Mouse (Mus musculus): ENCODE data around the gene Slc5a2.

Slc5a2 gene

DNA sequence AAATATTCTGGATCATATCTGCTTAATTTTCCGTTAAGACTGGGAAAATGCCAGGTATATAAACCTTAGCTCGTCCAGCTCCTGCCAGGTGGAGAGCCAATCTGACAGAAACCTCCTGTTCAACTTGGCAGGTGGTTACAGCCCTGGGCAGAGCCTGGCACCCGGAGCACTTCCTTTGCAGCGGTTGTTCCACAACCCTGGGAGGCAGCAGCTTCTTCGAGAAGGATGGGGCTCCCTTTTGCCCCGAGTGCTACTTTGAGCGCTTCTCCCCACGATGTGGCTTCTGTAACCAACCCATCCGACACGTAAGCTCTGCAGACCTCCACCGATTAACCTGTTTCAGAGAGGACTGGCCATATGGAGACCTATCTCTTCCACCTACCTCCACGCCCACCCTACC, 13.5 kb upstream of the Slc5a2 start:
- DNase-seq = peak in 1 of 2 experiments; percentile 7

GRCm38 (mm10) chr7:128252609-128253008, 12.8 kb upstream of the Slc5a2 start:
- DNase-seq = peak; percentile 60 to 67

DNA sequence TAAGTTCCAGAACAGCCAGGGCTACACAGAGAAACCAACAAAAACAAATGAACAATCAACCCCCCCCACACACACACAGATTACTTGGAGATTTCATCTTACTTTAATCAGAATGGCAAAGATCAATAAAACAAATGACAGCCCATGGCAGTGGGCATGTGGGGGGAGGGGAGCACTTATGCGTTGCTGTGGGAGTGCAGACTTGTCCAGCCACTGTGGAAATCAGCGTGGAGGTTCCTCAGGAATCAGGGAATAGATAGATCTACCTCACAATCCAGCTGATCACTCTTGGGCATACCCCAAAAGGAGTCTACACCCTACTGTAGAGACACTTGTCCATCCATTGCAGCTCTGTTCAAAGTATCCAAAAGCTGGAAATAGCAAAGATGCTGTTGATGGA, 10.5 kb upstream of the Slc5a2 start:
- DNase-seq = no peak

DNA sequence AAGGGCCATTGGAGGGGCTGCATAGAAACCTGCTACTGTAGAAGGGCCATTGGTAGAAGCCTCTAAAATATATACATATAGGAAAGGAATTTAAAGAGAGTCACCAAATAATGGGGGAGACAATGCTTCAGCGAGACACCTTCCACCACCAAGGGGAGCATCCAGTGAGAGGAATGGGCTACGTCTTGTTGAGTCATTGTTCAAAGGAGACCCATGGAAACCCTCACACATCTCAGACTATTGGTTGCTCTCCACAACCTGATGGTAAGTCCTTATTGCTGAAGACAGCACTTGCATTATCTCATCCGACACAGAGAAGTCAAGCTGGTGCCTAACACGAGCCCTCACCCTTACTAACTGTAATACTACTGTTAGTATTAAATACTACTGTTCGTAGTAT, 9.7 kb upstream of the Slc5a2 start:
- no peak for DNase-seq

- peak; percentile 45 to 49 for DNase-seq
These were observed 8.6 kb upstream of the Slc5a2 start for GRCm38 (mm10) chr7:128256783-128257334.

DNA sequence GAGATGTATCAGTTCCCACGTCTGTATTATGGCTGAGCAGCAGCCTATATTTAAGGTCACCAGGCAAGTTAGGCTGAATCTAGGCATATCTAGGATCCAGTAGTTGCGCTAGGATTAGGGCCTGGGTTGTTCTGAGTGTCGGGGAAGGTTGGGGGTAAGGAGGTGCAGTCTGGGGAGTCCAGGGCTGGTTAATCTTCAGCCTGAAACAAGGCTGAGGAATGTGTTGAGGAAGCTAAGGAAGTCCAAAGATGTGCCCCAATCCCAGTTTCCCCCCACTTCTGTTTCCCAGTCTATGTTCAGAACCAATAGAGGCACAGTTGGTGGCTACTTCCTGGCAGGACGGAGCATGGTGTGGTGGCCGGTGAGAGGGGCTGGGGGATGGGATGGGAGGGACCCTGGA, 599 bp downstream of the Slc5a2 start:
- no peak for DNase-seq

DNA sequence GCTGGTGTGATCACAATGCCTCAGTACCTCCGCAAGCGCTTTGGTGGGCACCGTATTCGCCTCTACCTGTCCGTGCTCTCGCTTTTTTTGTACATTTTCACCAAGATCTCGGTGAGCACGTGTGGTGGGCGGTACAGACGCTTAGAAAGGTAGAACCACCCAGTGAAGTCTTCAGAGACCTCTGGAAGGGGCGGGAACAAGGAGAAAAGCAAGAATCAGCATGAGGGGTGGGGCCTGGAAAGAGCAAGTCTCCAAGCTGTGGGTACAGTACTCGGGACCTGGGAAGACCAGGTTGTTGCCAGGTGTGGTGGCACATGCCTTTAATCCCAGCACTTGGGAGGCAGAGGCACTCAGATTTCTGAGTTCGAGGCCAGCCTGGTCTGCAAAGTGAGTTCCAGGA, 1.9 kb downstream of the Slc5a2 start:
- no peak for DNase-seq

GRCm38 (mm10) chr7:128267813-128268212, 2.4 kb downstream of the Slc5a2 start:
- DNase-seq = no peak

GRCm38 (mm10) chr7:128270431-128270850, 5.0 kb downstream of the Slc5a2 start:
- no peak for DNase-seq

DNA sequence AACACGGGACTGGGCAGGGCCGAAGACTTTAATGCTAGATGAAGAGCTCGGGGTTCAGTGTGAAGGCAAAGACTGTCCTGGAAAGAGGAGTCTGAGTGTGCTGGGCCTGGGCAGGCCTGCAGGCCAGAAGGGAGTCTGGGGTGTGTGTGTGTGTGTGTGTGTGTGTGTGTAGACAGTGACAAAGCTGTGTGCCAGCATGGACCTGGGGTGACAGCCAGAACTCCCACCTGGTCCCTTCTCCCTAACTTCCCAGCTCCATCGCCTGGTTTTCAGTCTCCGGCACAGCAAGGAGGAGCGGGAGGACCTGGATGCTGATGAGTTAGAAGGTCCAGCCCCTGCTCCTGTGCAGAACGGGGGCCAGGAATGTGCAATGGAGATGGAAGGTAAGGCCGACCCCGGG, 6.0 kb downstream of the Slc5a2 start:
- no peak for DNase-seq

DNA sequence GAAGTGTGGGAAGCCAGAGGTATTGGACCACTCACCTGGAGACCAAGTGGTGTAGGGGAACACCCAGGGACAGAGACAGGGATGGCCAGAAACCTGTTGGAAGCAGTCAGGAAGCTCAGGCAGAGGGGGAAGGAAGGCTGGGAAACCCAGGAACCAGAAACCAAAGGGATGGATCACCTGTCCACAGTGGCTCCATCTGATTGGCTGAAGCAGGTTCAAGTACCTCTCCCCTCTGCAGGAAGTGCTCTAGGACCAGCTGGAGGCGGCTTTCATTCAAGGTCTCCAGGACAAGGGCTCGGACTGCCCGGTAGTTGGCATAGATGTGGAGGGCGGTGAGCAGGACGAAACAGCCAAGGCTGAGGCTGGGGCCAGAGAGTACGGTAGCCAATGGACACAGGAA, 10.6 kb downstream of the Slc5a2 start:
- no peak for DNase-seq

DNA sequence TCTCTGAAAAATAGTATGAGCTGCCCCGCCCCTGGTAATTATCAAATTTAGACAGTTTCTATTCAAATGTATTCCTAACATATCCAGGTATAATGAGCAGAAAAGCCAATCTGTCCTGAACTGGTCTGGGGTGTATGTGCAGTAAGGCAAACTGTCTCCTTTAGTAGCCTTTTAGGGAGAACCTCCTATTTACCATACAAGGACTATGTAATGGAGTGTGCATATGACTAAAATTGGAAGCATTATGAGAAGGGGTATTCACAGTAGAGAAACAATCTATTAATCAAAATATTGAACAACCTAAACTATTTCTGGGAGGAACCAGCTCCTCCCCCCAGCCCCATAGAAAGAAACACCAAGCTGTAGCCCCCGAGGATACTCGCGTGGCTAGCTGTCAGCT, 14.3 kb downstream of the Slc5a2 start:
- no peak for DNase-seq

GRCm38 (mm10) chr7:128281765-128282164, 16.3 kb downstream of the Slc5a2 start:
- DNase-seq = no peak

- no peak for DNase-seq
These were observed 17.2 kb downstream of the Slc5a2 start for GRCm38 (mm10) chr7:128282532-128283244.

DNA sequence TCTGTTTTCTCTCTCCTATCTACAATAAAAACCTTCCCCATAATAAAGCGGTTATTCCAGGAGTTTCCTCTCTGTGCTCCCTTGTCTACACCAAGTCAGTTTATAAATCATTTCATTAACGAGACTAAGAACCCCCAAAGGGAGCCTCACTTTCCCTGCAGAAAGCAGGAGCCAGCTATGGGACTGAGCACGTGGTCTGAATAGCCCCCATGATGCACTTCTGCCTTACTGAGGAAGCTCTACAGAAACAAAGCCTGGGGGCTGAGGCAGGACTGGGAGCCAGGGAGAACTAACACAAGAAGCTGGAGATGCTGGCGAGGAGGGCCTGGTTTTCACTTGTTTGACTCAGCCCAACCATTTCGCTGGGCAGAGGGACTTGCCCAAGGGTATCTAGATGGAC, 18.6 kb downstream of the Slc5a2 start:
- DNase-seq = no peak

- DNase-seq = no peak
These were observed 19.6 kb downstream of the Slc5a2 start for GRCm38 (mm10) chr7:128285060-128285459.

GRCm38 (mm10) chr7:128288923-128289544, 23.6 kb downstream of the Slc5a2 start:
- DNase-seq = no peak

- no peak for DNase-seq
These were observed 29.3 kb downstream of the Slc5a2 start for GRCm38 (mm10) chr7:128294785-128295184.

GRCm38 (mm10) chr7:128296514-128296913, 31.1 kb downstream of the Slc5a2 start:
- DNase-seq = no peak

DNA sequence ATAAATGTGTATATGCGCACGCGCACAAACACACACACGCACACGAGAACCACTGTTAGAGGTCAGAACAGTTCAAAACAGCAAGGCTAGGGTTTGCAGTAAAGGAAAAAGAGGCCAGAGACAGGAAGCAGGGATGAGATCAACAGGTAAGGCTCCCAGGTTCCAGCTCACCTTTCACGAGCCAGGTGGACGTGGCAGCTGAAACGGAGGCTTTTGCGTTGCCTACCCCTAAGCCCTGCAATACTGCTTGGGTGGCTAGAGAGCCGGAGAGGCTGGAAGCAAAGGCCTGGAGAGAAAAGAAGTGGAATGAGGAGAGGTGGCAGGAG, 31.8 kb downstream of the Slc5a2 start:
- no peak for DNase-seq

DNA sequence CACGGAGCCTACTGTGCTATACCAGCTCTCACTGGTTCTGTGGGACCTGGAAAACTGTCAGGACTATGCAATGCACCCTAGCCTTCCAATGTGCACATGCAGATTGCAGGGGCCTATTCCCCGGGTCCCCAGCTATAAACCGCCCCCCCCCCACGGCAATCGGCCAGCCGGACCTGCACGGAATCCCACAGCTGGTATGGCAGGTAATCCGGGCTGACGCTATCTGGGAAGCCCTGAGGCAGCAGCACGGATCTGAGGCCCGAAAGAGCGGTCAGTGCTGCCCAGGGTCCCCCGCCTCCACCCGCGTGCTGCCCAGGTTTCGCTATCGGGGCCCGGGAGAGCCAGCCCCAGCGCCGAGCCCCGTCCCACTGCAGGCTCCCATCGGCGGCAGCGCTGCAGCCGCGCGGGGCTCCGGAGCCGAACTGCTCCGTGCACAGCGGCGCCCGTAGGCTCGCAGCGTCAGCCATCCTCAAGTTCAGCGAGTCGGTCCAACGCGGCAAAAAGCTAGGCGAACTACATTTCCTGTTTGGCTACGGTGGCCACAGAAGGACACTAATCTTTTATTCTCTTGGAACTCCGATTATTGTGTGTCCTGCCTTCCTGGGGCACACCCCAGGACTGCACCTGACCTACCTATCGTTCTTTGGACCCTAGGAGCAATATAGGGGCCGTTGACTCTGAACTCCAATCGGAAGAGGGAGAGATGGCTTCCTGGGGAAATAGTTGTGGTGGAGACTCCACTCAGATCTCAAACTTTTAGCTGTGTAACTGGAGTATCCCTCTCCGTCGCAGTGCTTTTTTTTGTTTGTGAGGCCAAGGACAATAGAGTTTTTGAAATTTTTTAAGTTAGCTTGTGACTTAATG, 32.4 kb downstream of the Slc5a2 start, which contains the start of gene BC017158:
BC017158 (minus strand) TSS at position 554 of the 864 bp plus-strand sequence.
- DNase-seq = peak; percentile 73 to 83

DNA sequence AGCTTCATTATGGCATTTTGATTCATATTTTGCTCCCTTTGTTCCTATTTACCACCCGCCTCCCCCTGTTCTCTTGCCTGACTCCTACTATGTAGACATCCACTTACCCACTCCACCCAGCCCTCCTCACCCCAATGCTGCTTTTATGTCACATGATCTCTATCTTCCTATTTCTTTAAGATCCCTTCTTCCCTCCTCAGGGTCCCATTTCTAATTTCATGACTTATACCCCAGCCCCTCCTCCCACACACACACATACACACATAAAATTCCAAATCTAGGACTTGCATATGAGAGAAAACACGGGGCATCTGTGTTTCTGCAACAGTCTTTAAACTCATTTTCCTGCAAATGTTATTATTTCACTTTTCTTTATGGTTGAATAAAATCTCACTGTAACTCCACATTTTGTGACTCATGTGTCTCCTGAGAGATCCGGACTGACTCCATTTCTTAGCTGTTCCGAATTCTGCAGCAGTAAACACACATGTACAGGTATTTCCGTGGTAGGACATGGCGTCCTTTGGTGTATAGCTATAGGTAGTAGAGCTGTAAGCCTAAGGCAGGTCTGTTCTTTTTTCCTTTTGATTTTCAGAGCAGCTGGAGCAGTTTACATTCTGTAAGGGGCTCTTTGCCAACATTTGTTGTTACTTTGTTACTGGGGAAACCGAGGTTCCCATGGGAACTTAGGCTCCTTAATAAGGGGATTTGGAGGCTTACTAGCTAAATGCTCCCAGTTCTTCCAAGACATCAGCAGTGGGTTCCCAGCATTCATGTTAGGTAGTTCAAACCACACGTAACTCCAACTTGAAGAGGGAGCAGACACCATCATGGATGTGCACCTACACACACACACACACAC, 33.3 kb downstream of the Slc5a2 start:
- no peak for DNase-seq
